14 mouse cellular contexts compared by ENCODE assay signal in genomic region chr1:17838408-17839022, GRCm38 (mm10).
DNase-seq lines count a peak whose midpoint lies in the region; ATAC-seq lines count a peak whose summit lies in the region.
"Had no signal": no experiment of that assay in that cellular context is flagged by ENCODE, and none has a peak within 500 bp of the region (broad histone marks: within the 10 kb centered on the region; RNA-seq: fewer than 3 reads in every experiment).

No protein-coding gene starts in this region.

- peak; percentile 65; the same call in 1 of the 2 replicates for ATAC-seq in embryonic facial prominence, embryonic 11.5 days (replicated peaks; ENCODE audit: insufficient number of reproducible peaks, low FRiP score, low TSS enrichment, low read depth)
- ATAC-seq in midbrain, embryonic 12.5 days (ENCODE audit: low FRiP score, low read depth): peak; percentile 98
- ATAC-seq: intestine, embryonic 16.5 days had no signal

- no peak for DNase-seq in embryonic facial prominence, embryonic 11.5 days (ENCODE audit: low spot score)
- DNase-seq in embryonic facial prominence, embryonic 10.5 days (ENCODE audit: low spot score): no peak
- DNase-seq in right cerebral cortex, postnatal 10 days (ENCODE audit: low spot score in 2 of 2): peak; percentile 27 to 54
- no peak for DNase-seq in right cerebral cortex, postnatal 25 days
- DNase-seq in adrenal gland, adult 8-10 months: no peak
- DNase-seq in cerebellum, adult 9-11 months: no peak
- no peak for DNase-seq in thymus, adult 18-20 months
- DNase-seq: adrenal gland, postnatal 36 days; cerebellum, adult 8-10 months; spleen, adult 18-20 months had no signal

- no peak overlapping the region for H3K4me2 ChIP-seq in embryonic facial prominence, embryonic 11.5 days (ENCODE audit: low read depth, low read length)
- 0 out of 2 replicates have a peak overlapping the region, but pooled peaks have one; percentile 13 for H3K4me2 ChIP-seq in midbrain, embryonic 12.5 days (replicated peaks)
- H3K4me2 ChIP-seq: heart, embryonic 15.5 days had no signal

- no peak overlapping the region for H3K27ac ChIP-seq in embryonic facial prominence, embryonic 11.5 days (replicated peaks; ENCODE audit: low read depth, low read length)
- H3K27ac ChIP-seq in embryonic facial prominence, embryonic 10.5 days (replicated peaks): no peak overlapping the region
- H3K27ac ChIP-seq in midbrain, embryonic 12.5 days (replicated peaks): no peak overlapping the region
- H3K27ac ChIP-seq: heart, embryonic 15.5 days; macrophage had no signal

- no peaks in the 10 kb centered on the region for H3K4me1 ChIP-seq in embryonic facial prominence, embryonic 11.5 days (ENCODE audit: control insufficient read depth, insufficient read depth, low read length)
- no peaks in the 10 kb centered on the region for H3K4me1 ChIP-seq in embryonic facial prominence, embryonic 10.5 days
- 0 out of 2 replicates have a peak, but pooled peaks cover 3% of the 10 kb centered on the region for H3K4me1 ChIP-seq in midbrain, embryonic 12.5 days
- H3K4me1 ChIP-seq: heart, embryonic 15.5 days had no signal

- H3K4me3 ChIP-seq in embryonic facial prominence, embryonic 11.5 days (ENCODE audit: low read depth, low read length): no peak overlapping the region
- no peak overlapping the region for H3K4me3 ChIP-seq in embryonic facial prominence, embryonic 10.5 days
- H3K4me3 ChIP-seq in midbrain, embryonic 12.5 days: no peak overlapping the region
- H3K4me3 ChIP-seq: heart, embryonic 15.5 days had no signal

- H3K27me3 ChIP-seq in embryonic facial prominence, embryonic 11.5 days (ENCODE audit: control insufficient read depth, insufficient read depth, low read length): no peaks in the 10 kb centered on the region
- no peaks in the 10 kb centered on the region for H3K27me3 ChIP-seq in embryonic facial prominence, embryonic 10.5 days (replicated peaks; ENCODE audit: low read depth, poor library complexity, severe bottlenecking)
- no peaks in the 10 kb centered on the region for H3K27me3 ChIP-seq in midbrain, embryonic 12.5 days
- H3K27me3 ChIP-seq: heart, embryonic 15.5 days had no signal

- no peak overlapping the region for H3K9ac ChIP-seq in embryonic facial prominence, embryonic 11.5 days (replicated peaks; ENCODE audit: low read length)
- H3K9ac ChIP-seq in midbrain, embryonic 12.5 days (replicated peaks): no peak overlapping the region
- H3K9ac ChIP-seq: heart, embryonic 15.5 days had no signal

- no peaks in the 10 kb centered on the region for H3K9me3 ChIP-seq in embryonic facial prominence, embryonic 11.5 days (replicated peaks; ENCODE audit: control insufficient read depth, low read length)
- H3K9me3 ChIP-seq in embryonic facial prominence, embryonic 10.5 days: no peaks in the 10 kb centered on the region
- no peaks in the 10 kb centered on the region for H3K9me3 ChIP-seq in midbrain, embryonic 12.5 days
- H3K9me3 ChIP-seq: heart, embryonic 15.5 days had no signal

- 79% methylated on average over 6 of the region's 6 CpGs for WGBS in embryonic facial prominence, embryonic 11.5 days
- WGBS in embryonic facial prominence, embryonic 10.5 days: 76% methylated on average over 6 of the region's 6 CpGs
- 38% methylated on average over 6 of the region's 6 CpGs for WGBS in midbrain, embryonic 12.5 days

- H3K36me3 ChIP-seq in embryonic facial prominence, embryonic 11.5 days (replicated peaks; ENCODE audit: control insufficient read depth, insufficient read depth, low read depth, low read length): no peaks in the 10 kb centered on the region
- no peaks in the 10 kb centered on the region for H3K36me3 ChIP-seq in embryonic facial prominence, embryonic 10.5 days (replicated peaks)
- H3K36me3 ChIP-seq in midbrain, embryonic 12.5 days: no peaks in the 10 kb centered on the region
- H3K36me3 ChIP-seq: heart, embryonic 15.5 days had no signal

Comparison
In these comparisons a context has a peak if more than half of its experiments do, and no peak if none do; other contexts are left out.
1. DNase-seq: peak in right cerebral cortex, postnatal 10 days (2 of 2); none in embryonic facial prominence, embryonic 11.5 days (single experiment), embryonic facial prominence, embryonic 10.5 days (single experiment), right cerebral cortex, postnatal 25 days (single experiment), adrenal gland, adult 8-10 months (single experiment), cerebellum, adult 9-11 months (single experiment) and thymus, adult 18-20 months (0 of 2).